Mouse (Mus musculus) olfactory bulb, adult 2 months (tissue): ENCODE results near the gene Pyroxd2.

Experiments used
- CTCF ChIP-seq: fragments of 200-500 bp; IDR thresholded peaks from 2 replicates; pipeline ENCODE4 v1.5.1; 2012; ENCODE audit warnings: low read depth, mild to moderate bottlenecking, low read length, moderate library complexity; ENCODE audit not compliant: insufficient read depth
- POLR2A ChIP-seq: fragments of 200-500 bp; IDR thresholded peaks from 2 replicates; pipeline ENCODE4 v1.6.1; 2012; ENCODE audit warnings: mild to moderate bottlenecking, low read depth, low read length, moderate library complexity; ENCODE audit not compliant: insufficient read depth

DNA sequence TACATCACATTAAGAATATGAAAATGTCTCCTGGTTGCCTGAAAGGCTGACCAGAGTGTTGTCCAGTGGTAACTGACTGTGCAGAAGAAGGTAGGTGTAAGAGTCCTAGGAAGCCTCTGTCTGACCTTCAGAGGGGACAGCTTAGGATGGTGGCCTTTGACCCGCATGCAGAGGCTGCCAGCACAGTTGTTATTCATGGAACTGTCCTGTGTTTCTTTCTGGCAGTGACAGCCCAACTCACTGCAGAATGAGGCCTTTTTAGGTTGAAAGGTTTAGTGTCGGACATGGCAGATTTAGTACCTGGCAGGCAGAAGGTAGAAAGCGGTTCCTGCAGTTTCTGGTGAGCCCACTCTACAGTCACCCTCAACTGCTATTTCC lies 26.6 kb downstream of the Pyroxd2 start:
- no peak for TF ChIP-seq POLR2A
- TF ChIP-seq CTCF, result no peak
